Mouse (Mus musculus) midbrain, embryonic 15.5 days (tissue): ENCODE data around the gene Magi2. TPM values are rescaled to one million over a fixed set of nuclear protein-coding genes. Genes with fewer than 3 reads are reported as not detected.

Experiments used
- ATAC-seq: fragments of 200-750 bp; cut with Nextera tagmentation; replicated peaks from 2 replicates; pipeline ENCODE4 v1.8.0; 2017; ENCODE audit warnings: moderate TSS enrichment
- H3K27ac ChIP-seq: fragments of 300-500 bp; sonication (generic); 2 replicates; pipeline ENCODE4 v1.5.1; 2015; ENCODE audit warnings: mild to moderate bottlenecking, inconsistent platforms
- H3K27me3 ChIP-seq: fragments of 300-500 bp; sonication (generic); replicated peaks from 2 replicates; pipeline ENCODE4 v1.6.1; 2015; ENCODE audit warnings: inconsistent platforms
- H3K36me3 ChIP-seq: fragments of 300-500 bp; sonication (generic); replicated peaks from 2 replicates; pipeline ENCODE4 v1.6.1; 2015; ENCODE audit warnings: inconsistent platforms
- H3K4me1 ChIP-seq: fragments of 300-500 bp; sonication (generic); 2 replicates; pipeline ENCODE4 v1.6.1; 2015; ENCODE audit warnings: inconsistent platforms
- H3K4me2 ChIP-seq: fragments of 300-500 bp; sonication (generic); 2 replicates; pipeline ENCODE4 v1.6.1; 2015; ENCODE audit warnings: inconsistent platforms, mild to moderate bottlenecking, moderate library complexity
- H3K4me3 ChIP-seq: fragments of 300-500 bp; sonication (generic); 2 replicates; pipeline ENCODE4 v1.5.1; 2015; ENCODE audit warnings: mild to moderate bottlenecking, inconsistent platforms
- H3K9ac ChIP-seq: fragments of 300-500 bp; sonication (generic); 2 replicates; pipeline ENCODE4 v1.6.1; 2015; ENCODE audit warnings: mild to moderate bottlenecking, inconsistent platforms
- H3K9me3 ChIP-seq: fragments of 300-500 bp; sonication (generic); 2 replicates; pipeline ENCODE4 v1.6.1; 2016; ENCODE audit warnings: inconsistent platforms
- WGBS: fragments of 180-500 bp; shearing (Covaris S2); methylation state at CpG from one replicate; pipeline ENCODE4 v1.1.7; 2015; ENCODE audit warnings: mixed read lengths; 5-methylcytosine and 5-hydroxymethylcytosine counted together
- polyA plus RNA-seq: library from polyadenylated mRNA; unstranded; fragments of >200 nt; fragmentation: Nextera tagmentation; extraction: Ambion mirVana; gene quantifications from 2 replicates; pipeline ENCODE4 v1.2.1, GENCODE M21; 2015

The Magi2 gene
- polyA plus RNA-seq, 1 experiment from 2014 or later: 35.9 TPM

GRCm38 (mm10) chr5:20678573-20678972, 1451.7 kb downstream of the Magi2 start:
- Histone ChIP-seq H3K4me3 (no peak overlapping the region), H3K9me3 (no peaks in the 10 kb centered on the region), H3K27me3 (no peaks in the 10 kb centered on the region), H3K4me2 (no peak overlapping the region), H3K36me3 (no peaks in the 10 kb centered on the region), H3K27ac (no peak overlapping the region), H3K4me1 (peaks cover 14% of the 10 kb centered on the region), H3K9ac (no peak overlapping the region)
- ATAC-seq: no peak
- WGBS: 61% methylated on average over 3 of the region's 3 CpGs

GRCm38 (mm10) chr5:20679920-20680319, 1453.1 kb downstream of the Magi2 start:
- Histone ChIP-seq H3K9ac (no peak overlapping the region), H3K4me3 (no peak overlapping the region), H3K4me2 (no peak overlapping the region), H3K27me3 (no peaks in the 10 kb centered on the region), H3K27ac (no peak overlapping the region), H3K9me3 (no peaks in the 10 kb centered on the region), H3K4me1 (peaks cover 14% of the 10 kb centered on the region), H3K36me3 (no peaks in the 10 kb centered on the region)
- WGBS: 94% methylated on average over 6 of the region's 6 CpGs
- no peak for ATAC-seq

GRCm38 (mm10) chr5:20680833-20681530, 1454.1 kb downstream of the Magi2 start:
- no peak overlapping the region for H3K4me2 ChIP-seq
- ATAC-seq: no peak
- no peaks in the 10 kb centered on the region for H3K9me3 ChIP-seq
- no peaks in the 10 kb centered on the region for H3K36me3 ChIP-seq
- no peak overlapping the region for H3K27ac ChIP-seq
- H3K4me3 ChIP-seq: no peak overlapping the region
- H3K27me3 ChIP-seq: no peaks in the 10 kb centered on the region
- H3K9ac ChIP-seq: no peak overlapping the region
- 86% methylated on average over 15 of the region's 15 CpGs for WGBS
- peaks cover 12% of the 10 kb centered on the region for H3K4me1 ChIP-seq

- H3K9me3 ChIP-seq: no peaks in the 10 kb centered on the region
- H3K27ac ChIP-seq: no peak overlapping the region
- no peaks in the 10 kb centered on the region for H3K36me3 ChIP-seq
- no peak overlapping the region for H3K4me2 ChIP-seq
- H3K4me3 ChIP-seq: no peak overlapping the region
- 61% methylated on average over 10 of the region's 10 CpGs for WGBS
- no peaks in the 10 kb centered on the region for H3K27me3 ChIP-seq
- no peak for ATAC-seq
- no peak overlapping the region for H3K9ac ChIP-seq
- peaks cover 5% of the 10 kb centered on the region; the same call in 1 of the 2 replicates for H3K4me1 ChIP-seq
Measured at GRCm38 (mm10) chr5:20681660-20682059, 1454.8 kb downstream of the Magi2 start.

- H3K27me3 ChIP-seq: no peaks in the 10 kb centered on the region
- no peaks in the 10 kb centered on the region for H3K36me3 ChIP-seq
- no peak overlapping the region for H3K9ac ChIP-seq
- 58% methylated on average over 7 of the region's 7 CpGs for WGBS
- 0 out of 2 replicates have a peak, but pooled peaks have one; percentile 53 for ATAC-seq
- H3K4me2 ChIP-seq: no peak overlapping the region
- H3K4me3 ChIP-seq: no peak overlapping the region
- no peaks in the 10 kb centered on the region for H3K9me3 ChIP-seq
- H3K27ac ChIP-seq: no peak overlapping the region
- H3K4me1 ChIP-seq: peaks cover 3% of the 10 kb centered on the region; the same call in 1 of the 2 replicates
Measured at GRCm38 (mm10) chr5:20682208-20682607, 1455.4 kb downstream of the Magi2 start.

- no peak overlapping the region for H3K4me2 ChIP-seq
- H3K4me3 ChIP-seq: no peak overlapping the region
- no peak for ATAC-seq
- H3K9ac ChIP-seq: no peak overlapping the region
- H3K4me1 ChIP-seq: peaks cover 3% of the 10 kb centered on the region; the same call in 1 of the 2 replicates
- whole genome bisulfite sequencing: 86% methylated on average over 6 of the region's 6 CpGs
- H3K27ac ChIP-seq: no peak overlapping the region
- no peaks in the 10 kb centered on the region for H3K27me3 ChIP-seq
- H3K9me3 ChIP-seq: no peaks in the 10 kb centered on the region
- H3K36me3 ChIP-seq: no peaks in the 10 kb centered on the region
Measured at GRCm38 (mm10) chr5:20684112-20684511, 1457.3 kb downstream of the Magi2 start.

- H3K9ac ChIP-seq: no peak overlapping the region
- no peak for ATAC-seq
- 97% methylated on average over 3 of the region's 3 CpGs for WGBS
- no peak overlapping the region for H3K27ac ChIP-seq
- H3K36me3 ChIP-seq: peaks cover 8% of the 10 kb centered on the region; the same call in 1 of the 2 replicates
- no peaks in the 10 kb centered on the region for H3K27me3 ChIP-seq
- no peak overlapping the region for H3K4me2 ChIP-seq
- H3K4me3 ChIP-seq: no peak overlapping the region
- 0 out of 2 replicates have a peak, but pooled peaks cover 2% of the 10 kb centered on the region for H3K9me3 ChIP-seq
- no peaks in the 10 kb centered on the region for H3K4me1 ChIP-seq
Measured at GRCm38 (mm10) chr5:20692230-20692629, 1465.4 kb downstream of the Magi2 start.

GRCm38 (mm10) chr5:20699116-20699515, 1472.3 kb downstream of the Magi2 start:
- 94% methylated on average over 5 of the region's 5 CpGs for whole genome bisulfite sequencing

GRCm38 (mm10) chr5:20701483-20702421, 1474.9 kb downstream of the Magi2 start:
- Histone ChIP-seq H3K9me3 (no peaks in the 10 kb centered on the region), H3K36me3 (no peaks in the 10 kb centered on the region), H3K4me1 (peaks cover 9% of the 10 kb centered on the region), H3K27ac (peak overlapping the region; percentile 95), H3K9ac (peak overlapping the region; percentile 82), H3K4me2 (peak overlapping the region; percentile 82), H3K4me3 (peak overlapping the region; percentile 62), H3K27me3 (no peaks in the 10 kb centered on the region)
- under 1% methylated on average over 55 of the region's 57 CpGs for WGBS
- ATAC-seq: peak; percentile 96

More at GRCm38 (mm10) chr5:20699116-20699515, 1472.3 kb downstream of the Magi2 start:
- H3K9ac ChIP-seq: no peak overlapping the region
- peaks cover 9% of the 10 kb centered on the region for H3K4me1 ChIP-seq
- no peak overlapping the region for H3K4me2 ChIP-seq
- ATAC-seq: no peak
- no peak overlapping the region for H3K4me3 ChIP-seq
- no peaks in the 10 kb centered on the region for H3K9me3 ChIP-seq
- H3K36me3 ChIP-seq: no peaks in the 10 kb centered on the region
- H3K27ac ChIP-seq: no peak overlapping the region
- no peaks in the 10 kb centered on the region for H3K27me3 ChIP-seq

GRCm38 (mm10) chr5:20702480-20703303, 1475.9 kb downstream of the Magi2 start:
- Histone ChIP-seq H3K9me3 (no peaks in the 10 kb centered on the region), H3K4me3 (peak overlapping the region; percentile 62), H3K9ac (peak overlapping the region; percentile 82), H3K4me1 (peaks cover 9% of the 10 kb centered on the region), H3K27me3 (no peaks in the 10 kb centered on the region), H3K4me2 (peak overlapping the region; percentile 82), H3K36me3 (no peaks in the 10 kb centered on the region), H3K27ac (peak overlapping the region; percentile 95)
- ATAC-seq: peak; percentile 62
- WGBS: under 1% methylated on average over 57 of the region's 57 CpGs

- H3K4me1 ChIP-seq: peaks cover 9% of the 10 kb centered on the region
- no peak for ATAC-seq
Measured at GRCm38 (mm10) chr5:20703304-20703700, 1476.5 kb downstream of the Magi2 start.

More at GRCm38 (mm10) chr5:20703304-20703700, 1476.5 kb downstream of the Magi2 start:
- Histone ChIP-seq H3K9me3 (no peaks in the 10 kb centered on the region), H3K4me2 (peak overlapping the region; percentile 82), H3K36me3 (no peaks in the 10 kb centered on the region), H3K27ac (peak overlapping the region; percentile 95; the same call in 1 of the 2 replicates), H3K9ac (peak overlapping the region; percentile 82; the same call in 1 of the 2 replicates), H3K27me3 (no peaks in the 10 kb centered on the region), H3K4me3 (peak overlapping the region; percentile 62)
- WGBS: 50% methylated on average over 5 of the region's 5 CpGs
